Comparison of ENCODE assay signal across 20 mouse cellular contexts in genomic region chr15:85961131-85961530, GRCm38 (mm10).
DNase-seq lines count a peak whose midpoint lies in the region; ATAC-seq and TF ChIP-seq lines count a peak whose summit lies in the region.
"Had no signal": no experiment of that assay in that cellular context is flagged by ENCODE, and none has a peak within 500 bp of the region (broad histone marks: within the 10 kb centered on the region; RNA-seq: fewer than 3 reads in every experiment).

No protein-coding gene starts in this region.

- TF ChIP-seq EP300 in stomach, postnatal 0 days (optimal IDR thresholded peaks at IDR 0.05): no peak

- peaks cover 13% of the 10 kb centered on the region; the same call in 1 of the 2 replicates for H3K36me3 ChIP-seq in heart, embryonic 10.5 days
- H3K36me3 ChIP-seq in heart, embryonic 11.5 days (ENCODE audit: control insufficient read depth, insufficient read depth, low read length): no peaks in the 10 kb centered on the region
- no peaks in the 10 kb centered on the region for H3K36me3 ChIP-seq in stomach, embryonic 14.5 days (ENCODE audit: control insufficient read depth, insufficient read depth, low read length)
- H3K36me3 ChIP-seq in stomach, postnatal 0 days (ENCODE audit: control insufficient read depth, insufficient read depth, low read length): no peaks in the 10 kb centered on the region
- H3K36me3 ChIP-seq in hindbrain, embryonic 16.5 days (ENCODE audit: control insufficient read depth, insufficient read depth, low read length): no peaks in the 10 kb centered on the region
- H3K36me3 ChIP-seq: embryonic facial prominence, embryonic 12.5 days; hindbrain, embryonic 13.5 days; intestine, embryonic 15.5 days had no signal

- no peak overlapping the region for H3K4me3 ChIP-seq in heart, embryonic 10.5 days
- no peak overlapping the region for H3K4me3 ChIP-seq in heart, embryonic 11.5 days (ENCODE audit: low read depth, low read length)
- no peak overlapping the region for H3K4me3 ChIP-seq in stomach, embryonic 14.5 days (ENCODE audit: low read depth, low read length)
- H3K4me3 ChIP-seq in stomach, postnatal 0 days (ENCODE audit: low read depth, low read length): no peak overlapping the region
- H3K4me3 ChIP-seq in hindbrain, embryonic 16.5 days (ENCODE audit: low read length): no peak overlapping the region
- H3K4me3 ChIP-seq: embryonic facial prominence, embryonic 12.5 days; erythroblast, embryonic 14.5 days; hindbrain, embryonic 13.5 days; intestine, embryonic 15.5 days had no signal

- H3K27ac ChIP-seq in heart, embryonic 10.5 days: peak overlapping the region; percentile 30; the same call in 1 of the 2 replicates
- H3K27ac ChIP-seq in heart, embryonic 11.5 days (ENCODE audit: low read depth, low read length): no peak overlapping the region
- peak overlapping the region; percentile 7; the same call in 1 of the 2 replicates for H3K27ac ChIP-seq in stomach, embryonic 14.5 days (ENCODE audit: low read length)
- no peak overlapping the region for H3K27ac ChIP-seq in stomach, postnatal 0 days (replicated peaks)
- no peak overlapping the region for H3K27ac ChIP-seq in hindbrain, embryonic 16.5 days (ENCODE audit: low read depth, low read length)
- H3K27ac ChIP-seq: embryonic facial prominence, embryonic 12.5 days; hindbrain, embryonic 13.5 days; intestine, embryonic 15.5 days had no signal

- TF ChIP-seq CTCF in stomach, postnatal 0 days (IDR thresholded peaks at IDR 0.05; ENCODE audit: low read depth): no peak

- DNase-seq in heart, embryonic 10.5 days (ENCODE audit: low spot score): no peak
- DNase-seq in stomach, postnatal 0 days (ENCODE audit: low spot score): no peak
- DNase-seq in thymus, postnatal 0 days (ENCODE audit: low spot score): peak; percentile 61
- DNase-seq in adrenal gland, postnatal 36 days: no peak
- DNase-seq: adrenal gland, postnatal 14 days; cerebellum, adult 2 months; cerebellum, postnatal 14 days; embryo, embryonic 11 days; gastrocnemius, postnatal 10 days; heart, postnatal 14 days had no signal

- WGBS in heart, embryonic 10.5 days: 70% methylated on average over 7 of the region's 7 CpGs
- 56% methylated on average over 7 of the region's 7 CpGs for WGBS in heart, embryonic 11.5 days (ENCODE audit: insufficient replicate concordance)
- 66% methylated on average over 7 of the region's 7 CpGs for WGBS in stomach, embryonic 14.5 days
- WGBS in stomach, postnatal 0 days: 63% methylated on average over 7 of the region's 7 CpGs
- 77% methylated on average over 7 of the region's 7 CpGs for WGBS in hindbrain, embryonic 16.5 days

- peaks cover 16% of the 10 kb centered on the region for H3K4me1 ChIP-seq in heart, embryonic 10.5 days
- no peaks in the 10 kb centered on the region for H3K4me1 ChIP-seq in heart, embryonic 11.5 days (ENCODE audit: control insufficient read depth, insufficient read depth, low read length)
- H3K4me1 ChIP-seq in stomach, embryonic 14.5 days (ENCODE audit: control insufficient read depth, insufficient read depth, low read length): 0 out of 2 replicates have a peak, but pooled peaks cover 2% of the 10 kb centered on the region
- no peaks in the 10 kb centered on the region for H3K4me1 ChIP-seq in stomach, postnatal 0 days (replicated peaks; ENCODE audit: control insufficient read depth, insufficient read depth)
- no peaks in the 10 kb centered on the region for H3K4me1 ChIP-seq in hindbrain, embryonic 16.5 days (ENCODE audit: control insufficient read depth, insufficient read depth, low read depth, low read length)
- H3K4me1 ChIP-seq: intestine, embryonic 15.5 days had no signal

- no peak for ATAC-seq in heart, embryonic 11.5 days (replicated peaks; ENCODE audit: insufficient number of reproducible peaks, low FRiP score, low TSS enrichment)
- ATAC-seq in stomach, embryonic 14.5 days (ENCODE audit: insufficient number of reproducible peaks, insufficient read depth, low FRiP score, low read depth): no peak
- no peak for ATAC-seq in stomach, postnatal 0 days (ENCODE audit: low FRiP score, low TSS enrichment)
- no peak for ATAC-seq in hindbrain, embryonic 16.5 days
- ATAC-seq: activated CD4-positive, CD25-positive, alpha-beta regulatory T cell, adult 4 months; forebrain, embryonic 16.5 days; intestine, embryonic 15.5 days; Patski had no signal

- no peak overlapping the region for H3K9ac ChIP-seq in heart, embryonic 11.5 days (ENCODE audit: low read depth, low read length)
- H3K9ac ChIP-seq in stomach, embryonic 14.5 days (replicated peaks; ENCODE audit: low read depth, low read length): no peak overlapping the region
- no peak overlapping the region for H3K9ac ChIP-seq in stomach, postnatal 0 days (ENCODE audit: low read length)
- H3K9ac ChIP-seq in hindbrain, embryonic 16.5 days (ENCODE audit: low read depth, low read length): no peak overlapping the region
- H3K9ac ChIP-seq: embryonic facial prominence, embryonic 12.5 days; hindbrain, embryonic 13.5 days; intestine, embryonic 15.5 days had no signal

- no peak overlapping the region for H3K4me2 ChIP-seq in heart, embryonic 11.5 days
- no peak overlapping the region for H3K4me2 ChIP-seq in stomach, embryonic 14.5 days (replicated peaks; ENCODE audit: low read depth, low read length)
- no peak overlapping the region for H3K4me2 ChIP-seq in stomach, postnatal 0 days (replicated peaks; ENCODE audit: low read depth)
- no peak overlapping the region for H3K4me2 ChIP-seq in hindbrain, embryonic 16.5 days (ENCODE audit: low read length)
- H3K4me2 ChIP-seq: embryonic facial prominence, embryonic 12.5 days; hindbrain, embryonic 13.5 days; intestine, embryonic 15.5 days had no signal

- peaks cover 9% of the 10 kb centered on the region; the same call in 1 of the 2 replicates for H3K27me3 ChIP-seq in heart, embryonic 10.5 days (ENCODE audit: insufficient read depth, poor library complexity, severe bottlenecking)
- H3K27me3 ChIP-seq in heart, embryonic 11.5 days (ENCODE audit: control insufficient read depth, insufficient read depth, low read length): no peaks in the 10 kb centered on the region
- H3K27me3 ChIP-seq in stomach, embryonic 14.5 days (ENCODE audit: control insufficient read depth, insufficient read depth, low read length): no peaks in the 10 kb centered on the region
- H3K27me3 ChIP-seq in stomach, postnatal 0 days (ENCODE audit: control insufficient read depth, insufficient read depth, low read length): no peaks in the 10 kb centered on the region
- no peaks in the 10 kb centered on the region for H3K27me3 ChIP-seq in hindbrain, embryonic 16.5 days (replicated peaks; ENCODE audit: control insufficient read depth, insufficient read depth, low read length)
- H3K27me3 ChIP-seq: embryonic facial prominence, embryonic 12.5 days; hindbrain, embryonic 13.5 days; intestine, embryonic 15.5 days; Patski had no signal

- H3K9me3 ChIP-seq in heart, embryonic 10.5 days: no peaks in the 10 kb centered on the region
- H3K9me3 ChIP-seq in heart, embryonic 11.5 days (replicated peaks; ENCODE audit: control insufficient read depth, low read length): no peaks in the 10 kb centered on the region
- no peaks in the 10 kb centered on the region for H3K9me3 ChIP-seq in stomach, embryonic 14.5 days (ENCODE audit: control insufficient read depth, low read depth, low read length)
- H3K9me3 ChIP-seq in stomach, postnatal 0 days (ENCODE audit: control insufficient read depth, low read length): no peaks in the 10 kb centered on the region
- H3K9me3 ChIP-seq in hindbrain, embryonic 16.5 days (ENCODE audit: control insufficient read depth, low read length): no peaks in the 10 kb centered on the region
- H3K9me3 ChIP-seq: embryonic facial prominence, embryonic 12.5 days; hindbrain, embryonic 13.5 days; intestine, embryonic 15.5 days had no signal

Comparison
In these comparisons a context has a peak if more than half of its experiments do, and no peak if none do; other contexts are left out.
1. H3K27ac ChIP-seq: peak in heart, embryonic 10.5 days (single experiment) and stomach, embryonic 14.5 days (single experiment); none in heart, embryonic 11.5 days (single experiment), stomach, postnatal 0 days (single experiment) and hindbrain, embryonic 16.5 days (single experiment).